Mouse (Mus musculus) midbrain, embryonic 11.5 days (tissue): ENCODE measurements at regions not wholly inside any gene's neighbourhood (a gene's known extent, or its start where the extent isn't known, plus 50 kb on each side); places are given as distances from the start of the nearest gene placed in this dataset.

Source experiments
- ATAC-seq: fragments of 200-750 bp; cut with Nextera tagmentation; 2 replicates; pipeline ENCODE4 v1.8.0; 2017; ENCODE audit warnings: moderate TSS enrichment, moderate library complexity; ENCODE audit not compliant: low FRiP score
- DNase-seq: peaks from one replicate; pipeline ENCODE4 v3.0.0; 2015; ENCODE audit warnings: low spot score; ENCODE audit errors: missing footprints
- H3K27ac ChIP-seq: fragments of 300-500 bp; sonication (generic); 2 replicates; pipeline ENCODE4 v1.5.1; 2014; ENCODE audit warnings: low read depth, low read length
- H3K27me3 ChIP-seq: fragments of 300-500 bp; sonication (generic); 2 replicates; pipeline ENCODE4 v1.6.1; 2014; ENCODE audit warnings: mild to moderate bottlenecking, low read length, moderate library complexity, mixed read lengths; ENCODE audit not compliant: control insufficient read depth, insufficient read depth
- H3K36me3 ChIP-seq: fragments of 300-500 bp; sonication (generic); 2 replicates; pipeline ENCODE4 v1.6.1; 2014; ENCODE audit warnings: mild to moderate bottlenecking, low read length, moderate library complexity, mixed read lengths; ENCODE audit not compliant: control insufficient read depth, insufficient read depth
- H3K4me1 ChIP-seq: fragments of 300-500 bp; sonication (generic); 2 replicates; pipeline ENCODE4 v1.6.1; 2014; ENCODE audit warnings: low read length; ENCODE audit not compliant: control insufficient read depth, insufficient read depth
- H3K4me2 ChIP-seq: fragments of 300-500 bp; sonication (generic); 2 replicates; pipeline ENCODE4 v1.6.1; 2014; ENCODE audit warnings: mild to moderate bottlenecking, moderate library complexity
- H3K4me3 ChIP-seq: fragments of 300-500 bp; sonication (generic); 2 replicates; pipeline ENCODE4 v1.5.1; 2014; ENCODE audit warnings: low read depth, low read length
- H3K9ac ChIP-seq: fragments of 300-500 bp; sonication (generic); 2 replicates; pipeline ENCODE4 v1.6.1; 2014; ENCODE audit warnings: low read length
- H3K9me3 ChIP-seq: fragments of 300-500 bp; sonication (generic); 2 replicates; pipeline ENCODE4 v1.6.1; 2016; ENCODE audit warnings: low read length; ENCODE audit not compliant: control insufficient read depth
- WGBS: fragments of 180-500 bp; shearing (Covaris S2); extraction: QIAGEN DNeasy Blood & Tissue Kit; methylation state at CpG from one replicate; pipeline ENCODE4 v1.1.7; 2014; 5-methylcytosine and 5-hydroxymethylcytosine counted together

GRCm38 (mm10) chr1:154961271-154961670 is 77.0 kb upstream of the Cacna1e start:
- H3K27me3 ChIP-seq = no peaks in the 10 kb centered on the region
- WGBS = 84% methylated on average over 4 of the region's 4 CpGs
- no peak overlapping the region for H3K4me3 ChIP-seq
- no peak for ATAC-seq
- H3K36me3 ChIP-seq = no peaks in the 10 kb centered on the region
- no peaks in the 10 kb centered on the region for H3K9me3 ChIP-seq
- no peak overlapping the region for H3K27ac ChIP-seq
- no peak overlapping the region for H3K4me2 ChIP-seq
- H3K4me1 ChIP-seq = no peaks in the 10 kb centered on the region
- no peak for DNase-seq
- H3K9ac ChIP-seq = no peak overlapping the region

GRCm38 (mm10) chr1:154956625-154957031 is 72.3 kb upstream of the Cacna1e start:
- Histone ChIP-seq H3K4me3 (no peak overlapping the region), H3K9me3 (no peaks in the 10 kb centered on the region), H3K4me1 (no peaks in the 10 kb centered on the region), H3K4me2 (no peak overlapping the region), H3K36me3 (no peaks in the 10 kb centered on the region), H3K27me3 (no peaks in the 10 kb centered on the region), H3K9ac (no peak overlapping the region), H3K27ac (no peak overlapping the region)
- WGBS = 82% methylated on average over 5 of the region's 5 CpGs
- no peak for ATAC-seq
- DNase-seq = no peak

- Histone ChIP-seq H3K9me3 (no peaks in the 10 kb centered on the region), H3K4me2 (no peak overlapping the region), H3K4me3 (no peak overlapping the region), H3K4me1 (no peaks in the 10 kb centered on the region), H3K27me3 (no peaks in the 10 kb centered on the region), H3K36me3 (no peaks in the 10 kb centered on the region), H3K27ac (no peak overlapping the region), H3K9ac (no peak overlapping the region)
- 76% methylated on average over 2 of the region's 2 CpGs for WGBS
- ATAC-seq (no peak), DNase-seq (no peak)
Measured at GRCm38 (mm10) chr1:154952679-154953078, 68.4 kb upstream of the Cacna1e start.
